Mouse (Mus musculus) heart, embryonic 11.5 days (tissue): ENCODE data around the gene Atp2a1. TPM values are rescaled to one million over a fixed set of nuclear protein-coding genes. Genes with fewer than 3 reads are reported as not detected.
A peak's percentile ranks its signal among the peaks of the same experiment; 100 is the strongest.

Experiments used
- ATAC-seq: fragments of 200-750 bp; cut with Nextera tagmentation; replicated peaks from 2 replicates; pipeline ENCODE4 v1.8.0; 2017; ENCODE audit warnings: moderate library complexity; ENCODE audit not compliant: insufficient number of reproducible peaks, low FRiP score, low TSS enrichment
- H3K27ac ChIP-seq: fragments of 300-500 bp; sonication (generic); 2 replicates; pipeline ENCODE4 v1.5.1; 2014; ENCODE audit warnings: mild to moderate bottlenecking, low read depth, low read length
- H3K27me3 ChIP-seq: fragments of 300-500 bp; sonication (generic); 2 replicates; pipeline ENCODE4 v1.6.1; 2014; ENCODE audit warnings: mild to moderate bottlenecking, low read length, mixed read lengths; ENCODE audit not compliant: control insufficient read depth, insufficient read depth
- H3K36me3 ChIP-seq: fragments of 300-500 bp; sonication (generic); 2 replicates; pipeline ENCODE4 v1.6.1; 2014; ENCODE audit warnings: mild to moderate bottlenecking, low read length, moderate library complexity, mixed read lengths; ENCODE audit not compliant: control insufficient read depth, insufficient read depth
- H3K4me1 ChIP-seq: fragments of 300-500 bp; sonication (generic); 2 replicates; pipeline ENCODE4 v1.6.1; 2014; ENCODE audit warnings: low read length; ENCODE audit not compliant: control insufficient read depth, insufficient read depth
- H3K4me2 ChIP-seq: fragments of 300-500 bp; sonication (generic); 2 replicates; pipeline ENCODE4 v1.6.1; 2014; ENCODE audit warnings: mild to moderate bottlenecking, moderate library complexity
- H3K4me3 ChIP-seq: fragments of 300-500 bp; sonication (generic); 2 replicates; pipeline ENCODE4 v1.5.1; 2014; ENCODE audit warnings: low read depth, low read length
- H3K9ac ChIP-seq: fragments of 300-500 bp; sonication (generic); 2 replicates; pipeline ENCODE4 v1.6.1; 2014; ENCODE audit warnings: mild to moderate bottlenecking, low read depth, low read length, moderate library complexity
- H3K9me3 ChIP-seq: fragments of 300-500 bp; sonication (generic); replicated peaks from 2 replicates; pipeline ENCODE4 v1.6.1; 2016; ENCODE audit warnings: low read length; ENCODE audit not compliant: control insufficient read depth
- WGBS: fragments of 180-500 bp; shearing (Covaris S2); extraction: QIAGEN DNeasy Blood & Tissue Kit; methylation state at CpG from one replicate; pipeline ENCODE4 v1.1.7; 2014; ENCODE audit not compliant: insufficient replicate concordance; 5-methylcytosine and 5-hydroxymethylcytosine counted together
- polyA plus RNA-seq: library from polyadenylated mRNA; unstranded; fragments of >200 nt; fragmentation: Nextera tagmentation; extraction: Ambion mirVana; gene quantifications from 2 replicates; pipeline ENCODE4 v1.2.1, GENCODE M21; 2014

The Atp2a1 gene
- polyA plus RNA-seq, 1 experiment from 2014 or later: 5.0 TPM

DNA sequence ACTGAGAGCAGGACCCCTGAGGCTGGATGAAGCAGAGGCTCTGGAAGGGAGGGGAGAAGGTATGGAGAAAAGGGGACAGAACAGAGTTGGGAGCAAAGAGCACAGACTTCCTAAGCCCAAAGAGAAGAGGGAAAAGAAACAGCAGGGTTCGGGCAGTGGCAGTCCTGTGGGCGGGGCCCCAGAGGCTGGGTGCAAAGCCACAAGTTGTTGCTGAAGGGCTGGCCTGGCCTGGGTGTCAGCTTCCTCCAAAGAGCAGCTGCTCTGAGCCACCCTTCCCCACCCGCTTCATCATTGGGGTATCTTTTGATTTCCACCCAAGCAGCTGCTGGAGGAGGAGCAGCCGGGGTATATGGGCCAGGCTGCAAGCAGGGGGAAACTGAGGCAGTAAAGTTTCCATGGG is 1.2 kb upstream of the Atp2a1 start:
- no peaks in the 10 kb centered on the region for H3K9me3 ChIP-seq
- H3K4me2 ChIP-seq: no peak overlapping the region
- no peak for ATAC-seq
- peaks cover 3% of the 10 kb centered on the region; the same call in 1 of the 2 replicates for H3K27me3 ChIP-seq
- H3K27ac ChIP-seq: peak overlapping the region; percentile 75; the same call in 1 of the 2 replicates
- peaks cover 33% of the 10 kb centered on the region for H3K4me1 ChIP-seq
- H3K36me3 ChIP-seq: peaks cover 23% of the 10 kb centered on the region
- 62% methylated on average over 4 of the region's 4 CpGs for WGBS
- H3K9ac ChIP-seq: no peak overlapping the region
- H3K4me3 ChIP-seq: no peak overlapping the region

DNA sequence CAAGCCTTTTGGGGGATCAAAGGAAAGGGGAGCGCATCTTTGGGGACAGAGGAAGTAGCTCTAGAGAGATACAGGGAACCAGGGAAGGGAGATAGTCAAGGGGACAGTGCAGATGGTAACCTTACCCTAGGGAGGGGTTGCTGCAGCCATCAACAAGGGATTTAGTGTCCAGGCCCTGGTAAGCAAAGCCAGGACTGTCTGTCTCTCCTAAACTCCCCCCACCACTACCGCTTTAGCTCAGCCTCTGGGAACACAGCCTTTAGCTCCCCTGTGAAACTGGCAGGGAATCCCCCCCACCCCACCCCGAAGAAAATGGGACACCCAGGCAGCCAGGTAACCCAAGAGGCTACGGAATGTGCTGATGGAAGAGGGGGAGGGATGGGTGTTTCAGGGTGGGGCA is 639 bp upstream of the Atp2a1 start:
- peaks cover 17% of the 10 kb centered on the region for H3K36me3 ChIP-seq
- peaks cover 3% of the 10 kb centered on the region; the same call in 1 of the 2 replicates for H3K27me3 ChIP-seq
- no peak overlapping the region for H3K9ac ChIP-seq
- 52% methylated on average over 4 of the region's 4 CpGs for WGBS
- peaks cover 37% of the 10 kb centered on the region for H3K4me1 ChIP-seq
- no peak overlapping the region for H3K4me3 ChIP-seq
- H3K27ac ChIP-seq: no peak overlapping the region
- no peak overlapping the region for H3K4me2 ChIP-seq
- H3K9me3 ChIP-seq: no peaks in the 10 kb centered on the region
- ATAC-seq: no peak

DNA sequence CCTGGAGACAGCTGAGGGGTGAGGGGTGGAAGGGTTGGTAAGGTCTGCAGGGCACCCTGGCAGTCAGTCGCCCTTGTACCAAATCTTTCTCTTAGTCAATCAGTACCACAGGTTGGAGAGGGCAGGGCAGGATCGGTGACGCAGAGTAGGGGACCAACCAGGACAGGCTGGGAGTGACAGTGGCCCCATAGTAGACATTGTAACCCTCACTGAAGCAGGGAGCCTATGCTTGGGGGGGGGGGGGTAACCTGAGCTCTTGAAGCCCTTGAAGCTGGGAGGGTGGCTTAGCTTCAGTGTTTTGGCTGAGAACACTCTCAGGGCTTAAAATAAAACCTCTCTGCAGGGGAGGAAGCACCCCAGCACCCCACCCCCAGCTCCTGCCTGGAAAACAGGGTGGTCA is 1.3 kb downstream of the Atp2a1 start:
- H3K4me1 ChIP-seq: peaks cover 36% of the 10 kb centered on the region
- H3K36me3 ChIP-seq: no peaks in the 10 kb centered on the region
- no peaks in the 10 kb centered on the region for H3K9me3 ChIP-seq
- no peak overlapping the region for H3K4me3 ChIP-seq
- peaks cover 3% of the 10 kb centered on the region; the same call in 1 of the 2 replicates for H3K27me3 ChIP-seq
- 0 out of 2 replicates have a peak overlapping the region, but pooled peaks have one; percentile 10 for H3K9ac ChIP-seq
- no peak overlapping the region for H3K4me2 ChIP-seq
- 55% methylated on average over 3 of the region's 3 CpGs for WGBS
- no peak overlapping the region for H3K27ac ChIP-seq
- ATAC-seq: no peak

DNA sequence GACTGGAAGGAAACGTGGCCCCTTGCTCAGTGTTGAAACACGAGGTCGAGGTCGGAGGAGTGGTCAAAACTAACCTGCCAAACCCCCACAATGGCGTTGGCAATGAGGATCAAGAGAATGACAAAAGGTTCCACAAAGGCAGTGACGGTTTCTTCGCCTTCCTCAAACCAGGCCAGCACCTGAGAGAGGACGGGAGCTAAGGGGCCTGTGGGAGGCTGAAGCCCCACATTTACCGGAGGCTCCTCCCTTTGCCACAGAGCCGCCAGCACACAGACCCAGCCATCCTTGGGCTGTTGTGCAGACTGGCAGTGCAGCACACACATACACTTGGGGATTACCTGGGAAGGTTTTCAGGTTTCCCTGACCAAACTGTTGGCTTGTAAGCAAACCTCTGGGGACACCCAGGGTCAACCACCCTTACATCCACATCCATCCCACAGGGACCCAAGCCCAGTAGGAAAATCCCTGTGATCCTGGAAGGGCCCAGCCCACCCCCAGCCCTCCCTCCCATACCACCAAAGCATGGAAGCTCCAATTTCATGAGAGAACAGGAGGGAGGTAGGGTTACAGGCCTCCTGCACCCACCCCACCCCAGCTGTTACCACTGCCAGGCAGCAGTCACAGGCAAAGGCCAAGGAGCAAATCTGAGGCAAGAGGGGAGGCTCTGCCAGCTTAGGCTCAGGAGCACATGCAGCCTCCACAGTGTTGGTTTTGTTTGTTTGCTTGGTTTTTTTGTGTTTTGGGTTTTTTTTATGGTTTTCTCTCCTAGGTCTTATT is 2.1 kb downstream of the Atp2a1 start:
- no peaks in the 10 kb centered on the region for H3K36me3 ChIP-seq
- no peak for ATAC-seq
- H3K4me2 ChIP-seq: no peak overlapping the region
- H3K4me3 ChIP-seq: no peak overlapping the region
- no peaks in the 10 kb centered on the region for H3K9me3 ChIP-seq
- H3K27me3 ChIP-seq: peaks cover 3% of the 10 kb centered on the region; the same call in 1 of the 2 replicates
- no peak overlapping the region for H3K9ac ChIP-seq
- 54% methylated on average over 10 of the region's 10 CpGs for WGBS
- no peak overlapping the region for H3K27ac ChIP-seq
- peaks cover 31% of the 10 kb centered on the region for H3K4me1 ChIP-seq

DNA sequence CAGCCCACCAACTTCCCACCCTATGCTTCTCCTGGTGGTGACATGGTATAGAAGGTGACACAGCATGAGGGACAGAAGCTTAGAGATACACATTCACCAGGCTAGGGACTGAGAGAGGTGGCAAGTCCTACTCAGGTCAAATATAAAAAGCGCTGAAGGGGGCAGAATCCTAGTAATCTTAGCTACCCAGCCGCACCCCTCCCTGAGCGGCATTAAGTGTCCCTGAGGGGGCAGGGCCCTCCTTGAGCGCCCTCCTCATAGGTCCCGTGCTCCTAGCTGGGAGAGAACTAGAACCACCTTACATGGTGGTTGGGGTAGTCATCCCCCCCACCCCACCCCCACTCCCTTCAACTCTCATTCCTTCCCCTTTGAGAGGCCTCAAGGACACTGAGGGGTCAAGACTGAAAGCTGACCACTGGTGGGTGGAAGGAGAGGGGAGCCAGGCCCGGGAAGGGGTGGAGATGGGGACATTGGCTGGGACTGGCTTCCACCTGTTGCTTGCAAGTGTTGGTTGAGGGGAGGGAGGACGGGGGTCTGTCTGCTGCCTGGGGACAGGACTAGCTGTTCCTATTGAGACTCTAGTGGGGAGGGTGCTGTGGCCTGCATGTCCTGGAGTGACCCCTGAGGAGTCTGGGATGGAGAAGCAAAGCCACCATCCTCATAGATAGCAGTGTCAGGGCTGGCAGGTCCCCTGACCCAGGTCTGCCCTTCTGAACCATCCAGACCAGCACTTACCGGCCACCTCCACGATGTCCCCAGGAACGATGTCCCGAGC is 3.9 kb downstream of the Atp2a1 start:
- Histone ChIP-seq H3K4me2 (no peak overlapping the region), H3K9ac (no peak overlapping the region), H3K27me3 (peaks cover 3% of the 10 kb centered on the region; the same call in 1 of the 2 replicates), H3K9me3 (no peaks in the 10 kb centered on the region), H3K4me1 (peaks cover 13% of the 10 kb centered on the region), H3K4me3 (no peak overlapping the region), H3K27ac (no peak overlapping the region), H3K36me3 (no peaks in the 10 kb centered on the region)
- 69% methylated on average over 11 of the region's 11 CpGs for WGBS
- ATAC-seq: no peak

DNA sequence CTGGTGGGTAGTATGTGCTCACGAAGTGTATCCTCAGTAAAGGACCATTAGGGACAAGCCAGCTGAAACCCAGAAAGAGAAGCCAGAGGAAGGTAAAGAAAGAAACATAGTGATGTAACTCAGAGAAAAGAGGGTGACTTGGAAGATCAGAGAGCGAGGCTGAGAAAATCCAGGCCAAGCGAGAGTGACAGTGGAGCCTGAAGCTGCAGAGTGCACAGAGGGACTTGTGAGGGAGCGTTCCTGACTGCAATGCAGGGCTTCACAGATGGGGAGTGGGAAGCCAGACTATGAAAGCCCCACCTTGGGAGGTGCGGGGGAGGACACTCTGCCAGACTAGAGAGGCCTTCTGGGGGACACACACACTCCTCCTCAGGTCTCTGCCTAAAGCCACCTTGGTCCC is 4.7 kb downstream of the Atp2a1 start:
- Histone ChIP-seq H3K4me3 (no peak overlapping the region), H3K4me2 (no peak overlapping the region), H3K9me3 (no peaks in the 10 kb centered on the region), H3K36me3 (no peaks in the 10 kb centered on the region), H3K9ac (peak overlapping the region; percentile 23), H3K4me1 (peaks cover 11% of the 10 kb centered on the region), H3K27me3 (peaks cover 3% of the 10 kb centered on the region; the same call in 1 of the 2 replicates), H3K27ac (no peak overlapping the region)
- ATAC-seq: no peak
- 66% methylated on average over 5 of the region's 5 CpGs for WGBS

DNA sequence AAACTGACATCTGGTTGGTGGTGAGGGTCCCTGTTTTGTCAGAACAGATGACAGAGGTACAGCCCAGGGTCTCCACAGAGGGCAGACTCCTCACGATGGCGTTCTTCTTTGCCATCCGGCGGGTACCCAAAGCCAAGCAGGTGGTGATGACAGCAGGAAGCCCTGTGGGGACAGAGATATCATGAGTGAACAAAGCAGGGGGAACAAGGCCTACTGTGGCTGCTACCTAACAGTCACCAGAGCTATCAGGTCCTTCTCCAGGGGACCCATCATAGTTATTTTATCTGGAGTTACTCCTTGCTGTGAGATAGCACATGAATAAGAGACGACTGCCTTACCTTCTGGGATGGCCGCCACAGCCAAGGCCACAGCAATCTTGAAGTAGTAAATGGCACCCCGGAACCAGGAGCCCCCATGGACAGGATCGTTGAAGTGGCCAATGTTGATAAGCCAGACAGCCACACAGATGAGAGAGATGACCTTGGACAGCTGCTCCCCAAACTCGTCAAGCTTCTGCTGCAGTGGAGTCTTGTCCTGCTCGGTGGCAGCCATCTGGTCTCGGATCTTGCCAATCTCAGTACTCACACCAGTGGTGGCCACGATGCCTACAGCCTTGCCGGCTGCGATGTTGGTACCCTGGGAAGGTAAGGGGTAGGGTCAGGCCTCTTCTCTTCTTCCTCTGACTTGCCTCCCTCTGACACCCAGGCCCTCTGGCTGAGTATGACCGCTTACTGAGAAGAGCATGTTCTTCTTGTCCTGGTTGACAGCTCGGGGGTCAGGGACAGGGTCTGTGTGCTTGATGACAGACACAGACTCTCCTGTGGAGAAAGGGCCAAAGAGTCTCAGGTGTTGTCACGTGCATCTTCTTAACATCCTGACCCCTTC is 6.3 kb downstream of the Atp2a1 start:
- H3K4me2 ChIP-seq: no peak overlapping the region
- no peaks in the 10 kb centered on the region; the same call in 1 of the 2 replicates for H3K27me3 ChIP-seq
- no peak for ATAC-seq
- peaks cover 7% of the 10 kb centered on the region; the same call in 1 of the 2 replicates for H3K4me1 ChIP-seq
- no peak overlapping the region for H3K27ac ChIP-seq
- no peaks in the 10 kb centered on the region for H3K9me3 ChIP-seq
- H3K36me3 ChIP-seq: no peaks in the 10 kb centered on the region
- no peak overlapping the region for H3K4me3 ChIP-seq
- 70% methylated on average over 17 of the region's 17 CpGs for WGBS
- no peak overlapping the region for H3K9ac ChIP-seq

DNA sequence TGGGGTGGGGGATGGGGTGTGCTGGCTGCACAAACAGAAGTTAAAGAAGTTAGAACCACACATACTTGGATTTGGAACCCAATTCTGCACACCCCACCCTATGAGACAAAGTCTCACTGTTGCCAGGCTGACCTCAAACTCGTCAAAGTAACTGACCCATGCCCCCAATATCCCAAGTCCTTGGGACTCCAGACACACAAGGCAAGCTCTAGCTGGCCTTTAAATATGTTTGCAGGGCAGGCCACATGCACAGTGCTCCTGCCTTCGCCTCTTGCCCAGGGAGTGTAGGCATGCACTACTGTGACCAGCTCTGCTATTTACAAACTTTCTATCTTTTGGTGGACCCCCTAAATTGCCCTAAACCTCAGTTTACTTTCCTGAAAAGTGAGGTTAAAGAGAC is 7.7 kb downstream of the Atp2a1 start:
- no peaks in the 10 kb centered on the region for H3K9me3 ChIP-seq
- H3K9ac ChIP-seq: no peak overlapping the region
- no peaks in the 10 kb centered on the region for H3K27me3 ChIP-seq
- WGBS: 74% methylated on average over 2 of the region's 2 CpGs
- no peak for ATAC-seq
- no peaks in the 10 kb centered on the region for H3K36me3 ChIP-seq
- peaks cover 7% of the 10 kb centered on the region; the same call in 1 of the 2 replicates for H3K4me1 ChIP-seq
- H3K4me3 ChIP-seq: no peak overlapping the region
- no peak overlapping the region for H3K4me2 ChIP-seq
- H3K27ac ChIP-seq: no peak overlapping the region
